Mouse (Mus musculus): ENCODE measurements around the gene Prima1.

Prima1 gene

GRCm38 (mm10) chr12:103150247-103150646, 91.7 kb downstream of the Prima1 start:
- no peak for DNase-seq
